Mouse (Mus musculus) olfactory bulb, adult 2 months (tissue): ENCODE measurements at regions not wholly inside any gene's neighbourhood (a gene's known extent, or its start where the extent isn't known, plus 50 kb on each side); places are given as distances from the start of the nearest gene placed in this dataset.

Experiments
- H3K27ac ChIP-seq: fragments of 200-500 bp; 2 replicates; pipeline ENCODE4 v1.5.1; 2012; ENCODE audit warnings: low read depth, low read length; ENCODE audit not compliant: insufficient read depth
- H3K4me1 ChIP-seq: fragments of 200-500 bp; 2 replicates; pipeline ENCODE4 v1.6.1; 2012; ENCODE audit warnings: low read length; ENCODE audit not compliant: control insufficient read depth, insufficient read depth
- H3K4me3 ChIP-seq: fragments of 200-500 bp; 2 replicates; pipeline ENCODE4 v1.5.1; 2012; ENCODE audit warnings: mild to moderate bottlenecking, low read depth, low read length, moderate library complexity; ENCODE audit not compliant: insufficient read depth
- CTCF ChIP-seq: fragments of 200-500 bp; IDR thresholded peaks from 2 replicates; pipeline ENCODE4 v1.5.1; 2012; ENCODE audit warnings: low read depth, mild to moderate bottlenecking, low read length, moderate library complexity; ENCODE audit not compliant: insufficient read depth
- POLR2A ChIP-seq: fragments of 200-500 bp; IDR thresholded peaks from 2 replicates; pipeline ENCODE4 v1.6.1; 2012; ENCODE audit warnings: mild to moderate bottlenecking, low read depth, low read length, moderate library complexity; ENCODE audit not compliant: insufficient read depth
- WGBS: fragments of 180-500 bp; shearing (Covaris S2); methylation state at CpG from one replicate; pipeline ENCODE4 v1.1.7; 2018; 5-methylcytosine and 5-hydroxymethylcytosine counted together

- Histone ChIP-seq H3K4me3 (no peak overlapping the region), H3K4me1 (peaks cover 15% of the 10 kb centered on the region), H3K27ac (peak overlapping the region; percentile 37; the same call in 1 of the 2 replicates)
- no peak for TF ChIP-seq CTCF
- TF ChIP-seq POLR2A: no peak
- 51% methylated on average over 4 of the region's 4 CpGs for WGBS
Measured at GRCm38 (mm10) chr5:52092273-52092672, 98.0 kb downstream of the Dhx15 start.

GRCm38 (mm10) chr5:52088131-52088530 is 102.2 kb downstream of the Dhx15 start:
- TF ChIP-seq CTCF (no peak), POLR2A (no peak)
- WGBS: 85% methylated on average over 10 of the region's 10 CpGs
- Histone ChIP-seq H3K27ac (no peak overlapping the region), H3K4me3 (no peak overlapping the region), H3K4me1 (peaks cover 23% of the 10 kb centered on the region)

- Histone ChIP-seq H3K4me1 (peaks cover 16% of the 10 kb centered on the region), H3K27ac (no peak overlapping the region), H3K4me3 (no peak overlapping the region)
- TF ChIP-seq CTCF (no peak), POLR2A (no peak)
- WGBS: 67% methylated on average over 7 of the region's 7 CpGs
Measured at GRCm38 (mm10) chr5:52086766-52087429, 103.4 kb downstream of the Dhx15 start.

- TF ChIP-seq CTCF (no peak), POLR2A (no peak)
- 87% methylated on average over 4 of the region's 4 CpGs for WGBS
Measured at GRCm38 (mm10) chr5:52080268-52080667, 110.0 kb downstream of the Dhx15 start.

GRCm38 (mm10) chr5:52077696-52078095 is 112.6 kb downstream of the Dhx15 start:
- 81% methylated on average over 3 of the region's 3 CpGs for WGBS
- Histone ChIP-seq H3K4me3 (no peak overlapping the region), H3K4me1 (peaks cover 5% of the 10 kb centered on the region), H3K27ac (no peak overlapping the region)
- TF ChIP-seq POLR2A (no peak), CTCF (no peak)

More at GRCm38 (mm10) chr5:52080268-52080667, 110.0 kb downstream of the Dhx15 start:
- no peak overlapping the region for H3K27ac ChIP-seq
- H3K4me3 ChIP-seq: no peak overlapping the region
- H3K4me1 ChIP-seq: peaks cover 8% of the 10 kb centered on the region

GRCm38 (mm10) chr5:52075096-52075495 is 115.2 kb downstream of the Dhx15 start:
- TF ChIP-seq CTCF (no peak), POLR2A (no peak)
- no peaks in the 10 kb centered on the region for H3K4me1 ChIP-seq
- no peak overlapping the region for H3K4me3 ChIP-seq
- H3K27ac ChIP-seq: no peak overlapping the region
- WGBS: 87% methylated on average over 2 of the region's 2 CpGs

GRCm38 (mm10) chr5:52064804-52065451 is 125.4 kb downstream of the Dhx15 start:
- peaks cover 9% of the 10 kb centered on the region for H3K4me1 ChIP-seq
- WGBS: 42% methylated on average over 16 of the region's 16 CpGs
- TF ChIP-seq CTCF (peak; percentile 76), POLR2A (no peak)
- H3K27ac ChIP-seq: no peak overlapping the region
- H3K4me3 ChIP-seq: no peak overlapping the region

- 80% methylated on average over 4 of the region's 4 CpGs for WGBS
- H3K27ac ChIP-seq: no peak overlapping the region
Measured at GRCm38 (mm10) chr5:52062214-52062613, 128.1 kb downstream of the Dhx15 start.

GRCm38 (mm10) chr5:52061226-52061625 is 129.1 kb downstream of the Dhx15 start:
- WGBS: 74% methylated on average over 6 of the region's 6 CpGs
- TF ChIP-seq CTCF (no peak), POLR2A (no peak)
- peaks cover 9% of the 10 kb centered on the region for H3K4me1 ChIP-seq

More at GRCm38 (mm10) chr5:52062214-52062613, 128.1 kb downstream of the Dhx15 start:
- peaks cover 9% of the 10 kb centered on the region for H3K4me1 ChIP-seq
- no peak for TF ChIP-seq CTCF
- TF ChIP-seq POLR2A: no peak
- H3K4me3 ChIP-seq: no peak overlapping the region

More at GRCm38 (mm10) chr5:52061226-52061625, 129.1 kb downstream of the Dhx15 start:
- no peak overlapping the region for H3K4me3 ChIP-seq
- no peak overlapping the region for H3K27ac ChIP-seq
